Mouse (Mus musculus) cerebellum, adult 11 months (tissue): Measurements from ENCODE around the gene Eva1c.

Experiments used
- DNase-seq: peaks from one replicate; pipeline ENCODE4 v3.0.0; 2022

Gene Eva1c

DNA sequence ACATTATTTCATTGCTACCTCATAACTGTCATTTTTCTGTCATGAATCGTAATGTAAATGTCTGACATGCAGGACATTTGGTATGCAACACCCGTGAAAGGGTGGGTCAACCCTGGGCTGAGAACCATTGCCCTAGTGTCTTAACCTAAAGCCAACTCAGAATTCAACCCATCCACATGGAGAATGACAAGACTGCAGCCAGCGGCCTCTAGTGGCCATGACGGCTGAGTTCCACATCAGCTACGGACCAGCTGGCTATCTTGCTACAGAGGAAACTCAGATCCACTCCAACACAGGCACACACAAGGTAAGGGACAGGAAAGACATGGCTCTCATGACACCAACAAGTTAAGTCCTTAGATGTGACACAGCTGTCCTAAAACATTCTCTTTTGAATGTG is 98.9 kb downstream of the Eva1c start:
- peak; percentile 36 for DNase-seq

DNA sequence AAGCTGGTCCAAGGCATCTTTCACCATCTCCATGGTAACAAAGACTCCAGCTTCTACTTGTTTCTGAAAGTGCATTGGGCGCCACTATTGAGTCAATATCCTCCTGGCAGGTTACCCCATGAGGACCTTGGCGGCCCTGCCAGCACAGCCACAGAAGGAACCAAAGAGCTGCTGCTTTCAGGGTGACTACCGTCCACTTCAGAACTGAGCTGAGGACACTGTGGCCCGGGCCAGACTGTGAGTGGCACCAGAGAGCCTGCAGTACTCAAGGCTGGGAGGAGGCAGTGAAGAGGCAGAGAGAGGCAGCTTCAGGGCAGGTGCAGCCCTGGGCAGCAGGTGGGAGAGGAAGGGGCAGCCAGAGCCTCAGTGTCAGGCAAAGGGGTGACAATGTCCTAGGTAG is 100.9 kb downstream of the Eva1c start:
- DNase-seq, result no peak

DNA sequence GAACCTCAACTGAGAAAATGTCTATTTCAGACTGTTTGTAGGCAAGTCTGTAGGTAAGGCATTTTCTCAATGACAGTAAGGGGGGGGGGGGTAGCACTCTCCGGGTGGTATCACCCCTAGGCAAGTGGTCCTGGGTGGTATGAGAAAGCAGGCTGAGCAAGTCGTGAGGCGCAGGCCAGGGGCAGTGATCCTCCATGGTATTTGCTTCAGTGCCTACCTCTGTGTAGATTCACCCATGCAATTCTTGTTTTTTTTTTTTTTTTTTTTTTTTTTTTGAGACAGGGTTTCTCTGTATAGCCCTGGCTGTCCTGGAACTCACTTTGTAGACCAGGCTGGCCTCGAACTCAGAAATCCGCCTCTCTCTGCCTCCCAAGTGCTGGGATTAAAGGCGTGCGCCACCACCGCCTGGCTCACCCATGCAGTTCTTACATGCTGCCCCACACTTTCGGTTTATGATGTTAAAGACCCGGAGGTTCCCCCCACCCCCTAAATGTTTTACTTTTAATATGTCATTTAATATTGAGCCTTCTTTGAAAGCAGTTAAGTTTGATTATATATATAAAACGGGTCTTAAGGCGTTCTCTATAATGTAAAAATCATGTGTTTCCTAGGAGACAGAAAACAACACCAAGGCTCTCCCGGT is 107.1 kb downstream of the Eva1c start:
- no peak for DNase-seq

DNA sequence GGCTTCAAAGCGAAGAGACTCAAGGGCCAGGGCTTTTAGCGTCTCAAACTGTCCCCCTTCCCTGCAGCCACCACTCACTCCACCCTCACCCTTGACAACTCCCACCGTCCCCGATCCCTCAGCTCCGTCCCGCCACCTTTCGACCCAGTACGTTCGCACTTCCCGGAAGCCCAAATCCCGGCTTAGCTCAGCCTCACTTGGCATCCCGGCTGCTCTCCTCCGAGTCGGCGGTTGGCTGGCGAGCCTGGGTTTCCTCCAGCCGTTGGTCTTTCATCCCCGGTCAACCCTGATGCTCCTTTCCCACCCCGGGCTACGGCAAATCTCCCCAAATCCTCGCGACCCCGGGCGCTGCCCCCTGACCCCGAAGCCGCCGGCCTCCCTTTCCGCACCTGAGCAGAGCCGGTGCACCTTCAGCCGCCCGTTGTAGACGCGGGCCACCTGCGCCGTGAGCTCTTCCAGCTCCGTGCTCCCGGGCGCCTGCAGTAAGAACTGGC is 107.7 kb downstream of the Eva1c start:
- DNase-seq, result peak; percentile 59

DNA sequence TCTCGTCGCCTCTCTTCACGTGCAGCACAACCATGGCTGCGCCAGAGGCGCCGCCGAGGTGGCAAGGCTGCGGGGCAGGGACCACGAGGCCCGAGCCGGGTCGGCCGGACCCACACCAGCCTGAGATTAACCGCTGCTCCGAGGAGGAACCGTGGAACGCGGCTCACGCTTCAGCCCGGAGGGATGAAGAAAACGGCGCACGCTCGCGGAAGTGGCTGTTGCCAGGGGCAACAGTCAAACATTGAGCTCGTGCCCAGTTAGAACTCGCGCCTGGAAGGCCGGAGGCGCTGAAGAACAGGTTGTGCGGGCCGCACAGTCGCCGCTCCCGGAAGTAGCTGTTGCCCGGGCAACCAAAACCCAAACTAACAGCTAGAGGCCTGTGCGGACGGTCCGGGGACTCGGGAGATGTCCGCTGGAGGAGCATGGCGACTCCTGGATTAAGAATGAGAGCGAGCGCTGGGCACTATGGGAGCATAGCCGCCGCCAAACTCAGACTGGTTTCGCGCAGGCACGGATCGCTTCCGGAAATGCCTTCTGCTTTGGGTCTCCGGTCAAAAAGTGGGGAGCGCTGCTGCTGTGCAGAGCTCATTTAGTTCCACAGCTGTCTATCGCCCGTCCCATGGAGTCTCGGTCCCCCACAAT is 108.3 kb downstream of the Eva1c start, which contains the start of gene Cfap298:
Cfap298 (minus strand) TSS at position 428 of the 642 bp plus-strand sequence.
- DNase-seq, result peak; percentile 89

DNA sequence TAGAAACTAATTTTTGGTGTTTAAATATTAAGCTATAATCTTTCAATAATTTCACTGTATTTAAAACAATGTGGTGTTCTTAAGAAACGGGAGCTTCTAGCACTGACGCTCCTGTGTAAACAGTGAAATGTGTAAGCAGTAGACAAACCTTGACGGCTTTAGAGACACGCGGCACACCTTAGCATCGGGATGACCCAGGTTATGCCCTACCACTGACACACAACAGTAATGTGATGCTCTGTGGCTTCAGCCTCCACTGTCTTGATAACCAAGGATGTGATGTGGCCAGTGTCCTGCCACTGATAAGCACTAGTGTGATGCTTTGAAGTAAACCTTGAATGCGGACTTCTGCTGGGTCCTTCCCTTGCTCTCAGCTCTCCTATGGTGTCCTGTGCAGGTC is 114.7 kb downstream of the Eva1c start:
- no peak for DNase-seq

DNA sequence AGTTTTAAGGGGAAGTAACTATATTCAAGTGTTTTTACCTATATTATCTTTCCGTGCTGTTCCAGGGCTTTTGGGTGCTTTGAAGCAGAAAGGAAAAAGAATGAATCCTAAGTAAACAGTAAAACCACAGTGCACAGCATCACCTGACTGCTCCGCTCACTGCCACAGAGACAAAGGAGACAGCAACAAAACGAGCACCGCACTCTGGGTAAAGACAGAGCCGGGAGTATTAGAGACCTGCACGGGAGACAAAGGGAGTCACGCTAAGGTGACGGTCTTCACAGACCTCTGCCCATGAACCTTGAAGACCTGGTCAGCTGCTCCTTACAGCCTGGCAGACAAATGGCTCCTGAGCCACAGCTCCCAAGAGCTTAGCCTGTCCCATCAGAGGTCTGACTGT is 120.5 kb downstream of the Eva1c start:
- DNase-seq, result no peak

DNA sequence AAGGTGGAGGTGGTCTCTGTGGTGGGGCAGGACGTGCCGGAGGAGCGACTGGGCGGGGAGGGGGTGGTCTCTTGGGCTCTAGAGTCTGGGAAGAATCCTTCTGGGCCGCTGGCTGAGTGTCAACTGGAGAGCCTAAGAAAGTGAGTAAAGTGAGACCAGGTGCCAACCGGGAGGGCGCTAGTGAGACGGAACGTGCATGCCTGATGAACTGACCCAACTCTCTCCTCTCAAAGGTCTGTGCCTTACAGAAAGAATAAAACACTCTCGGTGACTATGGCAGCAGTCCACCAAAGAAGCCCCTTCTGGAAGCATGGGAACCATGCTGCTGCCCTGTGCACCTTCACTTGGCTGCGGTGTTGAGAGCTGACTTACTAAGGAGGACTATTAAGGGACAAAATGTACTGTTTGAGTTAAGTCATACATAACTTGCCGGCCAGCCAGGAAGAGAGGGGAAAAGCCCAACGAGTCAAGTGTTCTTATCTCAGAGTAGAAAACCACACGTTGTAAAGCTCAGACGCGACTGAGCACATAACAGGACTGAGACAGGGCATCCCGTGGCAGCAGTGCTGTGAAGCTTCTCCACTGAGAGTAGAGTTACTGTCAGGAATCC is 123.9 kb downstream of the Eva1c start:
- DNase-seq, result no peak

DNA sequence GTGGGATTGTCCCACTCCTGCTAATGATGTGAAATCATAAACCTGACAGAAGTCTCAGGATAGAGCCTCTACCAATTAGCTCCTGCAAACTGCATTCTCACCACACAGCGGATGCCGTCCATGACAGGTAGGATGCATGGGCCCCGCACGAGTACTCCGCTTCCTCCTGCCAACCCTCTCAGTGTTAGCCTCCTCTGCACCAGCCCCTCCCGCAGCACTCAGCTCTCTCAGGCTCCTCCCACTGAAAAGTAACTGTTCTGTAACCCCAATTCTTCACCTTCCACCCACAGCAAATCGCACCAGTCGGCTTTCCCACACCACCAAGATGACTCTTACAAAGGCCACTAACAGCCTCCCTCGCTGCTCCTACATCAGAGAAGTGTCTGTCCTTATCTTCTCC is 126.6 kb downstream of the Eva1c start:
- DNase-seq, result no peak

DNA sequence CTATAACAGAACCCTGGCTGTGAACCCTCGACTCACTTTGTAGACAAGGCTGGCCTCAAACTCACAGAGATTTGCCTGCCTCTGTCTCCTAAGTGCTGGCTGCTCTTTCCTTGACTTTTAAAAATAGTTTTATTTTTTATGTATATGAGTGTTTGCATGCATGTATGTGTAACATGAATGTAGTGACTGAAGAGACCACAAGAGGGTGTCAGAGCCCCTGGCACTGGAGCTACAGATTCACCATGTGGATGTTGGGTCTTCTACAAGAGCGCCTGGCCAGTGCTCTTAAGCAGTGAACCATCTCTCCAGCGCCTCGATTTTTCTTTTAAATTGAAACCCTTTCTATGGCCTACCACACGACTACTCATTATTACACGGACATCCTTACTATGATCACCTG is 127.3 kb downstream of the Eva1c start:
- DNase-seq, result no peak
